Mouse (Mus musculus) hindbrain, embryonic 15.5 days (tissue): ENCODE results near the gene Slc24a3. TPM values are rescaled to one million over a fixed set of nuclear protein-coding genes. Genes with fewer than 3 reads are reported as not detected.

Experiments used
- ATAC-seq: fragments of 200-750 bp; cut with Nextera tagmentation; 2 replicates; pipeline ENCODE4 v1.8.0; 2017; ENCODE audit warnings: low read depth, moderate number of reproducible peaks, moderate TSS enrichment; ENCODE audit not compliant: low FRiP score
- H3K27ac ChIP-seq: fragments of 300-500 bp; sonication (generic); replicated peaks from 2 replicates; pipeline ENCODE4 v1.5.1; 2015; ENCODE audit warnings: mild to moderate bottlenecking, inconsistent platforms
- H3K27me3 ChIP-seq: fragments of 300-500 bp; sonication (generic); 2 replicates; pipeline ENCODE4 v1.6.1; 2015; ENCODE audit warnings: control low read depth, inconsistent platforms
- H3K36me3 ChIP-seq: fragments of 300-500 bp; sonication (generic); 2 replicates; pipeline ENCODE4 v1.6.1; 2015; ENCODE audit warnings: control low read depth, inconsistent platforms
- H3K4me1 ChIP-seq: fragments of 300-500 bp; sonication (generic); replicated peaks from 2 replicates; pipeline ENCODE4 v1.6.1; 2015; ENCODE audit warnings: control low read depth, inconsistent platforms
- H3K4me2 ChIP-seq: fragments of 300-500 bp; sonication (generic); 2 replicates; pipeline ENCODE4 v1.6.1; 2015; ENCODE audit warnings: moderate library complexity, mild to moderate bottlenecking, inconsistent platforms
- H3K4me3 ChIP-seq: fragments of 300-500 bp; sonication (generic); 2 replicates; pipeline ENCODE4 v1.5.1; 2015; ENCODE audit warnings: mild to moderate bottlenecking, inconsistent platforms
- H3K9ac ChIP-seq: fragments of 300-500 bp; sonication (generic); 2 replicates; pipeline ENCODE4 v1.6.1; 2015; ENCODE audit warnings: inconsistent platforms
- H3K9me3 ChIP-seq: fragments of 300-500 bp; sonication (generic); 2 replicates; pipeline ENCODE4 v1.6.1; 2016; ENCODE audit warnings: control low read depth, inconsistent platforms
- WGBS: fragments of 180-500 bp; shearing (Covaris S2); methylation state at CpG from one replicate; pipeline ENCODE4 v1.1.7; 2015; 5-methylcytosine and 5-hydroxymethylcytosine counted together
- polyA plus RNA-seq: library from polyadenylated mRNA; unstranded; fragments of >200 nt; fragmentation: Nextera tagmentation; extraction: Ambion mirVana; gene quantifications from 2 replicates; pipeline ENCODE4 v1.2.1, GENCODE M21; 2015

Slc24a3 gene
- polyA plus RNA-seq, 1 experiment from 2014 or later = 22.8 TPM

- H3K9ac ChIP-seq = no peak overlapping the region
- no peaks in the 10 kb centered on the region for H3K36me3 ChIP-seq
- no peaks in the 10 kb centered on the region for H3K27me3 ChIP-seq
- H3K4me2 ChIP-seq = no peak overlapping the region
- H3K9me3 ChIP-seq = no peaks in the 10 kb centered on the region
- no peak overlapping the region for H3K27ac ChIP-seq
- ATAC-seq = no peak
- 84% methylated on average over 2 of the region's 2 CpGs for WGBS
- H3K4me3 ChIP-seq = no peak overlapping the region
- no peaks in the 10 kb centered on the region for H3K4me1 ChIP-seq
Measured at GRCm38 (mm10) chr2:145216580-145216979, 49.0 kb downstream of the Slc24a3 start.

DNA sequence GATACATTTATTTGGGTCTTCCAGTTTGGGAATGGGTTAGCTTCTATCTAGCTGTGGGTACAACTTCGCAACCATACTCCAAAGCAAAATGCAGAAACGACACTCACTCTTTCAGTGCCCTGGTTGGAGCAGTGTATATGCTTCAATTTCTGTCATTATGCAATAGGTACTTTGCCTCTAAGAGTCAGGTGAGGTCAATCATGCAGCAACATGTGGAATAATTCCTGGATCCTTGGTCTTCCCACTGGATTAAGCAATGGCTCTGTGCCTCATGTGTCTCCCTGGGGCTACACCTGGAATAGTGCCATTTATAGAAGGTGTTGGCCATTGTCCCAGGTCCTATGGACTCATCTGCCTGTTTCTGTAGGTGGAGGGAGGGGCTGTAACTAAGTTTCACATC lies 49.9 kb downstream of the Slc24a3 start:
- WGBS = 96% methylated on average over 2 of the region's 2 CpGs
- Histone ChIP-seq H3K36me3 (no peaks in the 10 kb centered on the region), H3K27ac (no peak overlapping the region), H3K9ac (no peak overlapping the region), H3K4me2 (no peak overlapping the region), H3K4me3 (no peak overlapping the region), H3K27me3 (no peaks in the 10 kb centered on the region), H3K4me1 (no peaks in the 10 kb centered on the region), H3K9me3 (no peaks in the 10 kb centered on the region)
- ATAC-seq = no peak

- H3K27ac ChIP-seq = no peak overlapping the region
- WGBS = 70% methylated on average over 6 of the region's 6 CpGs
Measured at GRCm38 (mm10) chr2:145219246-145219645, 51.7 kb downstream of the Slc24a3 start.

DNA sequence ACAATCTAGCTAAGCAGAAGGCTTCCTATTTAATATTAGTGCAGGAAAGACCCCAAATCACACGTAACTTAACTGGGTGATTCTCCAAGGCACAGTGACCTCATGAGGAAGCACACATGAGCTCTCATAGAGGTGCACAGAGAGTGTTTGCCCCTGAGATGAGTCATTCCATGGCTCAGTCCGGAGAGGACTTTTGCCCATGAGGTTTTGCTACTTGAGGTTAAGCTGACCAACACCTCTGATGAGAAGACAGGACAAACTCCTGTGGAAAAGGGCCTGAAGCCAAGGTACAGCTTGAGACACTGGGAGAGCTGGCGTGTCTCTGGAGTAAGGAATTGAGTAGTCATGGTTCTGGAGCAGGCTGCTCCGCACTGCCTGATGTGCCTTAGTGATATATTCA lies 56.1 kb downstream of the Slc24a3 start:
- no peak overlapping the region for H3K4me2 ChIP-seq
- H3K9me3 ChIP-seq = no peaks in the 10 kb centered on the region
- no peaks in the 10 kb centered on the region for H3K4me1 ChIP-seq
- H3K4me3 ChIP-seq = no peak overlapping the region
- ATAC-seq = no peak
- H3K27ac ChIP-seq = no peak overlapping the region
- no peaks in the 10 kb centered on the region for H3K27me3 ChIP-seq
- H3K36me3 ChIP-seq = no peaks in the 10 kb centered on the region
- 94% methylated on average over 4 of the region's 4 CpGs for WGBS
- no peak overlapping the region for H3K9ac ChIP-seq

More at GRCm38 (mm10) chr2:145219246-145219645, 51.7 kb downstream of the Slc24a3 start:
- Histone ChIP-seq H3K9ac (no peak overlapping the region), H3K36me3 (no peaks in the 10 kb centered on the region), H3K4me1 (no peaks in the 10 kb centered on the region), H3K4me2 (no peak overlapping the region), H3K9me3 (no peaks in the 10 kb centered on the region), H3K4me3 (no peak overlapping the region), H3K27me3 (no peaks in the 10 kb centered on the region)
- no peak for ATAC-seq

- no peak for ATAC-seq
- Histone ChIP-seq H3K4me3 (no peak overlapping the region), H3K9ac (no peak overlapping the region), H3K9me3 (no peaks in the 10 kb centered on the region), H3K4me2 (no peak overlapping the region), H3K4me1 (no peaks in the 10 kb centered on the region), H3K36me3 (no peaks in the 10 kb centered on the region), H3K27me3 (no peaks in the 10 kb centered on the region), H3K27ac (no peak overlapping the region)
- 88% methylated on average over 3 of the region's 3 CpGs for WGBS
Measured at GRCm38 (mm10) chr2:145225640-145226039, 58.1 kb downstream of the Slc24a3 start.

GRCm38 (mm10) chr2:145226100-145226499 lies 58.5 kb downstream of the Slc24a3 start:
- no peak overlapping the region for H3K9ac ChIP-seq
- no peak overlapping the region for H3K4me2 ChIP-seq

DNA sequence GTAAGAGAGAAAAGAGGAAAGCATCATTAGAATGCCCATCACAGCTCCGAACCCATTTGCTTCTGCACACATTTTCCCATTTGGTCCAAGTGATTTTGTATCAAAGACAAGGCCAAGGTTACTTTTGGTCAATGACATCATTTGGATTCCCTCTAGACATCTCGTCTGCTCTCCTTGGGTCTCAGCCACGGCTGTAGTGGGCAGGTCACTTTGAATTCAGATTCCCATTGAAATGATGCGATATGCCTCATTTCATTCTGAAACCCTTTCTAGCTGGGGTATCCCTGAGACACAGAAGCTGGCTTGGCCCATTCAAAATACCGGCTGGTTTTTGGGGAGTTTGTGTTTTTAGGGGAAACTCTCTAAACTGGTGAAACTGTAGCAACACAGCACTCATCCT lies 59.8 kb downstream of the Slc24a3 start:
- no peak overlapping the region for H3K9ac ChIP-seq
- H3K4me2 ChIP-seq = no peak overlapping the region
- H3K36me3 ChIP-seq = no peaks in the 10 kb centered on the region
- no peaks in the 10 kb centered on the region for H3K4me1 ChIP-seq
- no peak overlapping the region for H3K4me3 ChIP-seq
- H3K27me3 ChIP-seq = no peaks in the 10 kb centered on the region
- no peak for ATAC-seq
- H3K9me3 ChIP-seq = no peaks in the 10 kb centered on the region
- H3K27ac ChIP-seq = no peak overlapping the region
- WGBS = 86% methylated on average over 5 of the region's 5 CpGs

More at GRCm38 (mm10) chr2:145226100-145226499, 58.5 kb downstream of the Slc24a3 start:
- WGBS = 92% methylated on average over 1 of the region's 1 CpGs
- no peaks in the 10 kb centered on the region for H3K4me1 ChIP-seq
- ATAC-seq = no peak
- H3K27me3 ChIP-seq = no peaks in the 10 kb centered on the region
- no peaks in the 10 kb centered on the region for H3K36me3 ChIP-seq
- H3K9me3 ChIP-seq = no peaks in the 10 kb centered on the region
- no peak overlapping the region for H3K4me3 ChIP-seq
- H3K27ac ChIP-seq = no peak overlapping the region

- no peak overlapping the region for H3K9ac ChIP-seq
- H3K27me3 ChIP-seq = no peaks in the 10 kb centered on the region
- WGBS = 66% methylated on average over 6 of the region's 6 CpGs
- no peaks in the 10 kb centered on the region for H3K36me3 ChIP-seq
- no peak overlapping the region for H3K4me2 ChIP-seq
- no peak overlapping the region for H3K4me3 ChIP-seq
- H3K4me1 ChIP-seq = 0 out of 2 replicates have a peak, but pooled peaks cover 2% of the 10 kb centered on the region
- no peaks in the 10 kb centered on the region for H3K9me3 ChIP-seq
- no peak overlapping the region for H3K27ac ChIP-seq
- peak; percentile 66; the same call in 1 of the 2 replicates for ATAC-seq
Measured at GRCm38 (mm10) chr2:145232764-145233484, 65.4 kb downstream of the Slc24a3 start.

DNA sequence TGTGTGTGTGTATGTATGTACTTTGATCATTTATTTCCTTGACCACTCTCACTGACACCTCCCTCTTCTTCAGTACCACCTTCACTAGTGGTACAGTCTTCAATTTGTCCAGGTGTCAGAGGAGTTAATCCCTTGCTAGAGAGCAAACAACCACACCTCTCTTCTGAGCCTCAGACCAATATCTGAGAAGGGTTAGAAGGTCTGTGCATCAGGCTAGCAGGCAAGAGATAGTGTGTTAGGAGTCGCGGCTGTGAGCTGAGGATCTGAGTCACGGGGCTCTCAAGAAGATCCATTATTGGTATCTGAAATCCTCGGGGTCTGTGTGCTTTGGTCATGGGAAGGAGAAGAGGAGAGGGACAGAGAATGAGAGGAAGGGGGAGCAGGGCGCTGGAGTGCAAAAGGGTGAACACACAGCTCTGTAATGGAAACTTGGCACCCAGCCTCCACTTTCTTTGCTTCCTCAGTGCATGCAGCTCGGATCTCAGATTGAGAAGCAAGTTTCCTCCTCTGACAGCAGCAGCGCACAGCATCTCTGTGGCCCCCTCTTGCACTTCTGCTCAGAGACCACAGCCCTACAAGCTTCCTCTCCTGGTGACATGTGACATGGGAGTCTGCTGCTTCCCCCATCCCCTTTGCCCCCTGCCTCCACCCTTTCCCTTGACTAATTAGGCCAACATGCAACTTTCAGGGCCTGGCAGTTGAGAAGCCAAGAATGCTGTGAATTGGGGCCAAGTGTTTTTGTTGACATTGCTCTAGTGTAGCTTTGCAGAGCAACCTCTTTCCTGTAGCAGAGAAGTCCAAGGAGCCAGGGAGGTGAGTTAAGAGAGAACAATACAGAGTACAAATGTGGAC lies 66.2 kb downstream of the Slc24a3 start:
- H3K27me3 ChIP-seq = no peaks in the 10 kb centered on the region
- no peak overlapping the region for H3K4me2 ChIP-seq
- no peak; the same call in 1 of the 2 replicates for ATAC-seq
- no peaks in the 10 kb centered on the region for H3K36me3 ChIP-seq
- WGBS = 72% methylated on average over 7 of the region's 7 CpGs
- H3K4me1 ChIP-seq = 0 out of 2 replicates have a peak, but pooled peaks cover 2% of the 10 kb centered on the region
- no peak overlapping the region for H3K9ac ChIP-seq
- no peak overlapping the region for H3K4me3 ChIP-seq
- H3K9me3 ChIP-seq = no peaks in the 10 kb centered on the region
- no peak overlapping the region for H3K27ac ChIP-seq

DNA sequence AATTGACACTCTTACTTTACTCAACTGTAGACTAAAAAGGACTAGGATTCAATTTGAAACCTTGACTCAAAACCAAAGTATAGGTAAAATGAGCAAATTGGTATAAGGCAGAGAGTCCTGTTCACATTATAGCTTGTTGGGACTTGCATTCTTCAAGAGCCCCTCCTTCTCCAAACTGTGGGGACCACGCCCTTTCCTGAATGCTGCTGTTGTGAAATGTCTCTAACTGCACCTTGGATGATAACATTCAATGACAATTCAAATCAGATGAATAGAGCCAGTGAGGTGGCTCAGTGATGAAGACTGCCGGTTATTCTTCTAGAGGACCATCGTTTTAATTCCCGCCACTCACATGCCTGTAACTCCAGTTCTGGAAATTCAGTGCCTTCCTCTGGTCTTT lies 78.8 kb downstream of the Slc24a3 start:
- no peak overlapping the region for H3K9ac ChIP-seq
- H3K36me3 ChIP-seq = no peaks in the 10 kb centered on the region
- H3K27me3 ChIP-seq = no peaks in the 10 kb centered on the region
- no peak overlapping the region for H3K27ac ChIP-seq
- no peaks in the 10 kb centered on the region for H3K9me3 ChIP-seq
- ATAC-seq = no peak
- no peak overlapping the region for H3K4me3 ChIP-seq
- H3K4me1 ChIP-seq = no peaks in the 10 kb centered on the region
- WGBS = 96% methylated on average over 4 of the region's 4 CpGs
- no peak overlapping the region for H3K4me2 ChIP-seq

GRCm38 (mm10) chr2:145248185-145248584 lies 80.6 kb downstream of the Slc24a3 start:
- H3K27me3 ChIP-seq = no peaks in the 10 kb centered on the region
- H3K36me3 ChIP-seq = no peaks in the 10 kb centered on the region
- WGBS = 74% methylated on average over 3 of the region's 3 CpGs
- H3K4me1 ChIP-seq = no peaks in the 10 kb centered on the region
- no peak overlapping the region for H3K4me3 ChIP-seq
- no peak overlapping the region for H3K9ac ChIP-seq
- no peak overlapping the region for H3K27ac ChIP-seq
- H3K9me3 ChIP-seq = no peaks in the 10 kb centered on the region
- peak; percentile 81 for ATAC-seq
- H3K4me2 ChIP-seq = no peak overlapping the region

GRCm38 (mm10) chr2:145257332-145257731 lies 89.8 kb downstream of the Slc24a3 start:
- H3K27me3 ChIP-seq = no peaks in the 10 kb centered on the region
- no peaks in the 10 kb centered on the region for H3K36me3 ChIP-seq
- H3K9me3 ChIP-seq = no peaks in the 10 kb centered on the region
- H3K4me3 ChIP-seq = no peak overlapping the region
- H3K4me1 ChIP-seq = no peaks in the 10 kb centered on the region
- no peak overlapping the region for H3K9ac ChIP-seq
- ATAC-seq = no peak
- 68% methylated on average over 3 of the region's 3 CpGs for WGBS
- H3K27ac ChIP-seq = no peak overlapping the region
- no peak overlapping the region for H3K4me2 ChIP-seq
